Mouse (Mus musculus): ENCODE measurements around the gene Gjb1. TPM values are rescaled to one million over a fixed set of nuclear protein-coding genes. Genes with fewer than 3 reads are reported as not detected.
"Not testable (repeated sequence)": the region's sequence is repeated elsewhere in the genome, so short reads cannot be mapped to it uniquely, and the experiment has no call there.

Gjb1 gene
- 0.23 and 0.25 TPM in 2 replicates for polyA plus RNA-seq (2015; fragmentation: Nextera tagmentation; extraction: Ambion mirVana)

DNA sequence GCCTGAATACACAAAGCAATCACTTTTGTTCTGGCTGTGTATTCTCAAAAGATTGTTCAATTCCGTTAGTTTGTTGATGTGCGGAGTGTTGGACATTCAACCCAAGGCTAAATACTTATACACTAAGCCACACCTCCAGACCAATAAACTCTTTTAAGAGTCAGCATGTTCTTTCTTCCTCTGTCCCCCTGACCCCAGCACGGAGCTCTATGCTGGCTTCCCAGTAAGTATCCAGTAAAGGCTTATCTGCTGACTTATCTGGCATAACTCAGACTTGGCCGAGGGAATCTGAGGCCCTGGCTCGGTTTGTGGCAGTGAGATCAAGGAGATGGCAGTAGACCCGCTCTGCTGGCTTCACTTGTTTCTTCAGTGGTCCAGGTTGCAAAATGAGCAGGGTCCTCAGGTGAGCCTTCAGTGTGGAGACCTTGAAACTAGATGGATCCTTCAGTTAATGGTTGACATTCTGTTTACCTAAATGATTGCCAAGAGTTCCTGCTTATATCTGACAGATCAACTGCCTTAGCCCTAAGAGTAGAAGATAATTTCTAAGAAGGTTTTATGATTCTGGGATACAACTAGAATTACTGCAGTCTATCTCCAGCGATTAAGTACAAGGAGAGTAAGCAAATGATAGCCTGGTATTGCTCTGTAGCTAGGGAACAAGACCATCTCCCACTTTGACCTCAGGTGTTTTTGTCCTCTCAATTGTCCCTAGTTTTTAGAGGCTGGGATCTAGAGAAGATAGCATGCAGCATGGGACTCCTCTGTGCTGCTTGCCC, at the start of gene Gjb1:
TSS of gene Gjb1 (plus strand) at position 189 of the 779 bp plus-strand sequence.
- no peak within 1 kb of the TSS for H3K4me3 ChIP-seq
- 74% methylated on average over 7 of the region's 7 CpGs for WGBS

DNA sequence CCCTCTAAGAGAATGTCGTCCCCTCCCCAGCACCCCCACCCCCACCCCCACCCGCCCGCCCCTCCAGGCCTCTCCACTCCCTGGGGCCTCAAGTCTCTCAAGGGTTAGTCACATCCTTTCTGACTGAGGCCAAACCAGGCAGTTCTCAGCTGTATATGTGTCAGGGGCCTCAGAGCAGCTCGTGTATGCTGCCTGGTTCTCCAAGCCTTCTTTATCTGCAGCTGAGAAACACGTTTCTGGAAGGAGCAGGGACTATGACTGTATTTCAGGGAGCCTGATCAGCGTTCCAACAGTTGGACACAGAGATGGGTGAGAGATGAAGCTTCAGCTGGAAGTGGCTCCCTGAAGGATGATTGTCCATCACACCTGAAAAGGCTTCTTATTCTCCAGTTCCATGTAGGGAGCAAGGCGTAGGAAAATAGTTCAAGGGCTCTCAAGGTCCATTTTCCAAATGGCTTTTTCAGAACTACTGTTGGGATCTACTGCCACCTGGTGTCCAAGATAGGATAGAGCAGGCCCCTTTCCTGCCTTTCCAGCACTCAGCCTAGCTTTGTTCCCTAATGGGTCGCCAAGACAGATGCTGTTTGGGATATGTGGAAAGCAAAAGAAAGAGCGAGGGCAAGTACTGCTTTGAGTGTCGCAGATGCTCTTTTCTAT, 46.7 kb upstream of the Gjb1 start:
- 21% methylated on average over 7 of the region's 10 CpGs for WGBS
- Histone ChIP-seq H3K4me2 (peak overlapping the region; percentile 25; the same call in 1 of the 2 replicates), H3K27me3 (no peaks in the 10 kb centered on the region), H3K27ac (no peak overlapping the region; the same call in 1 of the 2 replicates), H3K9ac (no peak overlapping the region), H3K36me3 (ENCODE audit: poor library complexity, severe bottlenecking) (no peaks in the 10 kb centered on the region), H3K4me1 (peaks cover 4% of the 10 kb centered on the region), H3K4me3 (no peak overlapping the region), H3K9me3 (replicated peaks) (no peaks in the 10 kb centered on the region)
- no peak for ATAC-seq

More for the DNA sequence above, at the start of gene Gjb1:
- Histone ChIP-seq H3K9ac (no peak within 1 kb of the TSS), H3K36me3 (ENCODE audit: poor library complexity, severe bottlenecking) (no peaks in the 10 kb centered on the region), H3K9me3 (replicated peaks) (no peaks in the 10 kb centered on the region), H3K4me1 (no peaks in the 10 kb centered on the region), H3K27me3 (peaks cover 5% of the 10 kb centered on the region; the same call in 1 of the 2 replicates), H3K27ac (no peak within 1 kb of the TSS), H3K4me2 (no peak within 1 kb of the TSS)
- ATAC-seq: no peak

DNA sequence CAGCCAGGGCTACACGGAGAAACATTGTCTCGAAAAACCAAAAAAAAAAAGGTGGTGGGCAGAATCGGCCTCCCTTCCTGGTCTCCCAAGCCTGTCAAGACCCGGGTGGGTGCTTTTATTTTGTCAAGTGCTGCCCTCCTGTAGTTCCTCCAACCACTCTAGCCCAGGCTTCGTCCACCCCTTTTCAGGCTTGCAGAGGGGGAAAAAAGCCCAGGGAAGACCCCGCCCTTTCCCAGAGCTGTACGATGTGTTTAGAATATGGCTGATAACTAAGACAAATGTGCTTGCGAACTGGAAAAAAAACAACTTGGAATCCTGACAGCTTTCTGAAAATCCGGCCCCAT, 44.2 kb upstream of the Gjb1 start:
- H3K27me3 ChIP-seq: no peaks in the 10 kb centered on the region
- H3K27ac ChIP-seq: peak overlapping the region; percentile 88
- H3K4me1 ChIP-seq: peaks cover 4% of the 10 kb centered on the region
- ATAC-seq: peak; percentile 44
- peak overlapping the region; percentile 51 for H3K4me2 ChIP-seq
- peak overlapping the region; percentile 46; the same call in 1 of the 2 replicates for H3K9ac ChIP-seq
- 45% methylated on average over 9 of the region's 9 CpGs for WGBS
- no peaks in the 10 kb centered on the region for H3K9me3 ChIP-seq (replicated peaks)
- H3K36me3 ChIP-seq (ENCODE audit: poor library complexity, severe bottlenecking): no peaks in the 10 kb centered on the region
- H3K4me3 ChIP-seq: peak overlapping the region; percentile 33

DNA sequence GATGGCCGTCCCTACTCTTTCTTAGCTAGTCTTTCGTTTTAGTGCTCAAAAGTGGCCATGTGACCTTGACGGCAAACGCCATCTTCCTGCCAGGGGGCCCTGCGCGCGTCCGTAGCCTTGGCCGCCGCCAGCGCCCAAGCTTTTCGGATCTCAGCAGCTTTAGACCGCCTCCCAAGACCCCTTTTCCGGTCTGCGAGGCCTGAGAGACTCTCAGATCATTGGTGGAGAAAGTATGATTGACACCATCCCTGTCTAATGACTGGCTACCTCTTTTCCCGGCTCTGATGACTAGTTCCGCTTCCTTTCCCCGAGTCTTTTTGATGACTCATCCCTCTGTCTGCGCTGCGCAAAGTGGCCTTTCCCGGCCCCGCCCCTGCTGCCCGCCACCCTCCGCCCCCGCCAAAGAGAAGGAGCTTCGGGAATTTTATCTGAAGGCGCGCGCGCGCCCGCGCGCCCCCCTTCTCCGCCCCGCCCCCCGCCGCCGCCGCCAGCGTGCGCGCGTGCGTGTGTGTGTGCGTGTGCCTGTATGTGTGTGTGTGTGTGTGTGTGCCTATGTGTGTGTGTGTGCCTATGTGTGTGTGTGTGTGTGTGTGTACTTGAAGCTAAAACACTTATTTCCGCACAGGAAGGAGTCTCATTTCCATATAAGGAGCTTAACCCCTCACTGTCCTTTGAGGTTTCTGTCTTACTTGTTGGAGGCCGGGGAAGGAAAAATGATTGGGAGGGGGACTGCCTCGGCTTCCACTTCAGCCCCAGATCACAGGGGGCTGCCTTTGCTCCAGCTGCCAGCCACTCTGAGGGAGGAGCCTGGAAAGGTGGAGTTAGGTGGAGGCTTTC, 43.6 kb upstream of the Gjb1 start:
- Histone ChIP-seq H3K27me3 (no peaks in the 10 kb centered on the region), H3K9ac (peak overlapping the region; percentile 60), H3K9me3 (replicated peaks) (no peaks in the 10 kb centered on the region), H3K4me1 (peaks cover 4% of the 10 kb centered on the region), H3K4me3 (peak overlapping the region; percentile 37), H3K36me3 (ENCODE audit: poor library complexity, severe bottlenecking) (no peaks in the 10 kb centered on the region), H3K27ac (peak overlapping the region; percentile 88), H3K4me2 (peak overlapping the region; percentile 56)
- WGBS: 13% methylated on average over 32 of the region's 49 CpGs
- ATAC-seq: peak; percentile 97

DNA sequence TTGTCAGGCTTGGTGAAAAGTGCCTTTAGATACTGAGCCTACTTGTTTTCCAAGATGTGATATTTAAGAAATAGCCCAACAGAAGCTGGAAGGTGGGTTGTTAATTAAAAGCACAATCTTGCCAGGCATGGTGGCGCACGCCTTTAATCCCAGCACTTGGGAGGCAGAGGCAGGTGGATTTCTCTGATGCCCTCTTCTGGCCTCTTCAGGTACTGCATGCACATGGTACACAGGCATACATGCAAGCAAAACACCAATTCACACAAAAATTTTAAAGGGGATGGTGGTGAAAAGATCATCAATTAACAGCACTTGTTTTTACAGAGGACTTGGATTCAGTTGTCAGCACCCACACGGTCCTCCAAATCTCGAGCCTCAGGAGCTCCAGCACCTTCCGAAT, 41.6 kb upstream of the Gjb1 start:
- Histone ChIP-seq H3K27me3 (no peaks in the 10 kb centered on the region), H3K9ac (no peak overlapping the region), H3K9me3 (replicated peaks) (no peaks in the 10 kb centered on the region), H3K4me2 (no peak overlapping the region), H3K27ac (no peak overlapping the region), H3K4me3 (no peak overlapping the region), H3K4me1 (peaks cover 4% of the 10 kb centered on the region), H3K36me3 (ENCODE audit: poor library complexity, severe bottlenecking) (no peaks in the 10 kb centered on the region)
- 98% methylated on average over 5 of the region's 5 CpGs for WGBS
- ATAC-seq: no peak

DNA sequence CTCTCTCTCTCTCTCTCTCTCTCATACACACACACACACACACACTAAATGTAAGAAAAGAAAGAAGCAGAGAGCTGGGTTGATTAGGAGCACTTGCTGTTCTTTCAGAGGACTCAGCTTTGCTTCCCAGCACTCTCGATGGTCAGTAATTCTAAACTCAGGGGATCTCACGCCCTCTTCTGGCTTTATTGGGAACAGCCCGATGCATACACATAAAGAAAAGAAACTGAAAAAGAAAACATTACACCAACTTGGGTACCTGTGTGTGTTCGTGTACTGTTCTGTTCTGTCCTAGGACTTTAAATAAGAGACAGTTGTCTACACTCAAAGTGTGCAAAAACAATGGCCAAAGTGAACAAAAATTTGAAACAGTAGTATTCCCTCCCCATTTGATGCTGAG, 37.5 kb upstream of the Gjb1 start:
- H3K4me2 ChIP-seq: no peak overlapping the region
- no peak for ATAC-seq
- no peaks in the 10 kb centered on the region for H3K36me3 ChIP-seq (ENCODE audit: poor library complexity, severe bottlenecking)
- H3K27ac ChIP-seq: no peak overlapping the region
- H3K9me3 ChIP-seq (replicated peaks): no peaks in the 10 kb centered on the region
- H3K4me1 ChIP-seq: no peaks in the 10 kb centered on the region
- WGBS: 48% methylated on average over 4 of the region's 4 CpGs
- no peak overlapping the region for H3K4me3 ChIP-seq
- no peaks in the 10 kb centered on the region for H3K27me3 ChIP-seq
- no peak overlapping the region for H3K9ac ChIP-seq

DNA sequence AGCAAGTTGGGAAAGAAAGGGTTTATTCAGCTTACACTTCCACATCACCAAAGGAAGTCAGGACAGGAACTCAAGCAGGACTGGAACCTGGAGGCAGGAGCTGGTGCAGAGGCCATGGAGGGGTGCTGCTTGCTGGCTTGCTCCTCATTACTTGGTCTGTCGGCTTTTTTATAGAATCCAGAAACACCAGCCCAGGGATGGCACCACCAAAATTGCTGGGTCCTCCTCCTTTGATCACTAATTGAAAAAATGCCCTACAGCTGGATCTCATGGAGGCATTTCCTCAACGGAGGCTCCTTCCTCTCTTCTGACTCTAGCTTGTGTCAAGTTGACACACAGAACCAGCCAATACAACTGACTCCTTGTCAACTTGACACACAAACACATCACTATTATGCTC, 33.3 kb upstream of the Gjb1 start:
- H3K9me3 ChIP-seq (replicated peaks); H3K27me3 ChIP-seq; H3K36me3 ChIP-seq (ENCODE audit: poor library complexity, severe bottlenecking); H3K4me3 ChIP-seq; H3K4me1 ChIP-seq; H3K9ac ChIP-seq; H3K4me2 ChIP-seq; ATAC-seq; H3K27ac ChIP-seq: not testable (repeated sequence)
- WGBS: 57% methylated on average over 2 of the region's 2 CpGs

DNA sequence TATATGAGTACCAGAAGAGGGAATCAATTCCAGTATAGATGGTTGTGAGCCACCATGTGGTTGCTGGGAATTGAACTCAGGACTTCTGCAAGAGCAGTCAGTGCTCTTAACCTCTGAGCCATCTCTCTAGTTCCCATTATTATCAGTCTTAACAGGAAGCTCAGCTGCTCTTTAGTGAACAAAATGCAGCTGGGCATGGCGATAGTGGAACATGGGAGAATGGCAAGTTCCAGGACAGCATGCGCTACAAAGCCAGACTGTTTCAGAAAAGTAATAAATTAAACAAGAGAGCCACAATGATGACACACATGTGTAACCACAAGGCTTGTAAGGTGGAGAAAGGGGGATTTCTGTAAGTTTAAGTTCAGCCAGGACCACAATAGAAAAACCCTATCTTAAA, 30.7 kb upstream of the Gjb1 start:
- no peaks in the 10 kb centered on the region for H3K27me3 ChIP-seq
- WGBS: 89% methylated on average over 2 of the region's 2 CpGs
- ATAC-seq: no peak
- no peak overlapping the region for H3K27ac ChIP-seq
- H3K9me3 ChIP-seq (replicated peaks): no peaks in the 10 kb centered on the region
- no peak overlapping the region for H3K4me3 ChIP-seq
- H3K4me1 ChIP-seq: no peaks in the 10 kb centered on the region
- H3K36me3 ChIP-seq (ENCODE audit: poor library complexity, severe bottlenecking): no peaks in the 10 kb centered on the region
- H3K4me2 ChIP-seq: no peak overlapping the region
- no peak overlapping the region for H3K9ac ChIP-seq

DNA sequence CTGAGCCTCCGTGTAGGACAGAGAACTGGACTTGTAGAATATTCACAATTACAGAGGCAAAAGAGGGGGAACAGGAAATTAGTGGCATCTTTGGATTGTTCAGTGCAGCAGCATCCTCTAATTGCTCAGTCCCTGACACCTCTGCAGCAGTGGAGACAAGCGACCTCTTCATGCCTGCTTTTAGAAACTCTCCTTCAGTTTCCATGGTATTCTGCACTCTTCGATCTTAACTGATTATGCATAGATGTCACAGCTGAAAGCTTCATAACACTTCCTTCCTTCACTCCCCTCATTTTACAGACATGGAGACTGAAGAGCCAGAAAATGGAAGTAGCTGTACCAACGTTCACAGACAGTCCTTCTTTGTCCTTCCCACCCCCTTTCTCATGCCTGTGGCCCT, 29.7 kb upstream of the Gjb1 start:
- no peak overlapping the region for H3K4me3 ChIP-seq
- no peaks in the 10 kb centered on the region for H3K4me1 ChIP-seq
- no peak overlapping the region for H3K27ac ChIP-seq
- ATAC-seq: no peak; the same call in 1 of the 2 replicates
- H3K4me2 ChIP-seq: no peak overlapping the region
- no peaks in the 10 kb centered on the region for H3K36me3 ChIP-seq (ENCODE audit: poor library complexity, severe bottlenecking)
- H3K9me3 ChIP-seq (replicated peaks): no peaks in the 10 kb centered on the region
- H3K27me3 ChIP-seq: no peaks in the 10 kb centered on the region
- WGBS: 69% methylated on average over 4 of the region's 4 CpGs
- H3K9ac ChIP-seq: no peak overlapping the region

DNA sequence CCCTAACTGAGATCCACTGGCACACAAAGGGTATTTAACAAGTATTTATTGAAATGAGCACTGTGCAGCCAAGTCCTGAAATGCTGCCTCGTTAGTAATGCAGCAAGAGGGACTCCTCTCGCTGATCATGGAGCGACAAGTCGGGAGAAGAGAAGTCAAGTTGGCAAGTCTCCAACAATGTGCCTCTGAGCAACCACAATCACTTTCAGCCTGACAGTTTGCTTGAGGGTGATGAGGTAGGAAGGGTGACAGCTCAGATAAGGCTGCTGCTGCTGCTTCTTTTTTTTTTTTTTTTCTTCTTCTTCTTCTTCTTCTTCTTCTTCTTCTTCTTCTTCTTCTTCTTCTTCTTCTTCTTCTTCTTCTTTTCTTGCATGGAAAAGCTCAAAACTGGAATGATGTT, 25.0 kb upstream of the Gjb1 start:
- Histone ChIP-seq H3K4me2 (no peak overlapping the region), H3K27me3 (no peaks in the 10 kb centered on the region), H3K4me1 (no peaks in the 10 kb centered on the region), H3K9me3 (replicated peaks) (no peaks in the 10 kb centered on the region), H3K9ac (no peak overlapping the region), H3K4me3 (no peak overlapping the region), H3K27ac (no peak overlapping the region), H3K36me3 (ENCODE audit: poor library complexity, severe bottlenecking) (no peaks in the 10 kb centered on the region)
- ATAC-seq: no peak
- 21% methylated on average over 4 of the region's 4 CpGs for WGBS

DNA sequence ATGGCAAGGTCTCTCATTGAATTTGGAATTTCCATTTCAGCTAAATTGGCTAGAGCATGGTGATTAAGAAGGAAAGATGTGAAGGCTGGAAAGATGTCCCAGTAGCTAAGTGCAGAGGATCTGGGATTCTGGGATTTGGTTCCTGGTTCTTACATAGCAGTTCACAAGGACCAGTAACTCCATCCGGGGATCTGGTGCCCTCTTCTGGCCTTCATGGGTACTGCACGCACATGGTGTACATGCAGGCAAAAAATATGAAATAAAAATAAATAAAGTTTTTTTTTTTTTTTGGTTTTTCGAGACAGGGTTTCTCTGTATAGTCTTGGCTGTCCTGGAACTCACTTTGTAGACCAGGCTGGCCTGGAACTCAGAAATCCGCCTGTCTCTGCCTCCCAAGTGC, 17.3 kb upstream of the Gjb1 start:
- H3K36me3 ChIP-seq (ENCODE audit: poor library complexity, severe bottlenecking); H3K27ac ChIP-seq; H3K4me2 ChIP-seq; H3K9ac ChIP-seq; H3K9me3 ChIP-seq (replicated peaks); ATAC-seq; H3K4me1 ChIP-seq; H3K27me3 ChIP-seq; H3K4me3 ChIP-seq: not testable (repeated sequence)
- WGBS: 65% methylated on average over 4 of the region's 4 CpGs

DNA sequence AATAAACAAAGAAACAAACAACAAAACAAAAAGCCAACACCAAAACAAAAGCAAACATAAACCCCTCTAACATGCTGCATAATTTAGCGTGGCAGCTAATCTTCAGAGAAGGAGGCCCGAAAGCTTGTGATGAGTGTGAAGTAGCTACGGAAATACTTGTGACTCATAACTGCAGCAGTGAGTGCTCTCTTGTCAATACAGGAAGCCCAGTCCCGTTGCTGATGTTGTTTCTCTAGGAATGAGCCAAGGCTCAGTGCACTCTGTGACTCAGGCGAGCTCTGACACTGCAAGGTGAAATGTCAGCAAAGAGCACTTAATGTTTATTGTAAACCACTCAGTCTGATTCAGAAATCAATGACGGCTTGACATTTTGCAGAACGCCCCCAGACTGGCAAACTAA, 7.2 kb upstream of the Gjb1 start:
- Histone ChIP-seq H3K27me3 (no peaks in the 10 kb centered on the region; the same call in 1 of the 2 replicates), H3K36me3 (ENCODE audit: poor library complexity, severe bottlenecking) (no peaks in the 10 kb centered on the region), H3K27ac (no peak overlapping the region), H3K4me2 (no peak overlapping the region), H3K4me1 (no peaks in the 10 kb centered on the region), H3K9ac (no peak overlapping the region), H3K4me3 (no peak overlapping the region), H3K9me3 (replicated peaks) (no peaks in the 10 kb centered on the region)
- 83% methylated on average over 7 of the region's 7 CpGs for WGBS
- no peak for ATAC-seq

All from forebrain, embryonic 13.5 days (tissue).